Mouse (Mus musculus): ENCODE data around the gene Ccdc153. TPM values are rescaled to one million over a fixed set of nuclear protein-coding genes. Genes with fewer than 3 reads are reported as not detected.
A peak's percentile ranks its signal among the peaks of the same experiment; 100 is the strongest.

Ccdc153 gene
- total RNA-seq, 1 experiment from 2014 or later = 3.7 TPM

GRCm38 (mm10) chr9:44240911-44241310 lies 435 bp downstream of the Ccdc153 start:
- DNase-seq = peak; percentile 48

DNA sequence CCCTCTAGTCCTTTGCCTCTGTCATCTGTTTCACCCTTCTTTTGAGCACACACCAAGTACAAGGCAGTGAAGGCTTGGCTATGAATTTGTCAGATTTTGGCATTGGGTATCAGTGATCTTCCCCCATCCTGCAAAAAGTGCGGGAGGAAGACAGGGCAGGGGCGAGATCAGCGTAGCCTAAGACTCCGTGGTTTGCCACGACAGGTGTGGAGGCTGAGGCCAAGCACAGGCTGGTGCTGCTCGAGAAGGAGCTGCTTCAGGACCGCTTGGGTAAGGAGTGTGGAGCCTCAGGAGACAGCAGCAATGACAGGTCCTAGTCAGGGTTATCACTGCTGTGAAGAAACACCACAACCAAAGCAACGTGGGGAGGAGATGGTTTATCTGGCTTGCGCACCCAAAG lies 942 bp downstream of the Ccdc153 start:
- no peak for DNase-seq

DNA sequence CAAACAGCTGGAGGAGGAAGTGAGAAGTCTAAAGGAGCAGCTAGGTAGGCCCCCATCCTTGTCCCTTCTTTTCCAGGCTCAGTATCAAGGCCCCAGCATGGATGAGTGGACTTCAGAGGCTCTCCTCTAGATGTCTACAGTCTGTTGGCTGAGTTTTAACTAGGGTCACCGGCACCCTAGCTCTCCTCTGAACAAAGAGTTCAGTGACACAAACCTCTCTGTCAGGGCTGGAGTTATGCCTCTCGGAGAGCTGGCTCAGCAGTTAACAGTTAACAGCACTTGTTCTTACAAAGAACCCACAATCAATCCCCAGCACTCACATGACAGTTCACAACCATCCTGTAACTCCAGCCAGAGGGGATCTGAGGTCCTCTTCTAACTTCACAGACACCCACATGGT lies 3.1 kb downstream of the Ccdc153 start:
- DNase-seq = no peak

GRCm38 (mm10) chr9:44247907-44248306 lies 7.4 kb downstream of the Ccdc153 start:
- no peak for DNase-seq

GRCm38 (mm10) chr9:44249181-44250146 lies 9.0 kb downstream of the Ccdc153 start:
- DNase-seq = peak; percentile 78

GRCm38 (mm10) chr9:44250445-44250844 lies 10.0 kb downstream of the Ccdc153 start:
- DNase-seq = no peak

DNA sequence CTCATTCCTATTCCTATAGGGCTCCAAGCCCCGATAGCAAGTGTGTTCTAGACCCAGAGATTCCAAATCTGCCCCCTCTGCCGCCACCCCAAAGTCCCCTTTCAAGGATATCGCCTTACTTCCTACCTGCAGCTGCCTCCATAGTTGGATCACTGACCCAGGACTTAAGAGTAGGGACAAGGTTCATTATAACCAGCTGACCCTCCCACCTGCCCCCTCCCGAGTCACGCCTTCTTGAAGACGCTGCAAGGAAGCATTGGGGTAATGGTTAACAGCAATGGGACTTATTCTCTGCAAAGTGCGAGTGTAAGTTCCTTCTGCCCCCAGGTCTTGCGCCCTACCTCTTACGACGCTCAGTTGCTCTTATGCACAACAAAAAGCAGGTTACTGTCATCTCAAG lies 10.8 kb downstream of the Ccdc153 start, which contains the start of gene Pdzd3:
Pdzd3 (minus strand) TSS at position 158 of the 400 bp plus-strand sequence.
- no peak for DNase-seq

DNA sequence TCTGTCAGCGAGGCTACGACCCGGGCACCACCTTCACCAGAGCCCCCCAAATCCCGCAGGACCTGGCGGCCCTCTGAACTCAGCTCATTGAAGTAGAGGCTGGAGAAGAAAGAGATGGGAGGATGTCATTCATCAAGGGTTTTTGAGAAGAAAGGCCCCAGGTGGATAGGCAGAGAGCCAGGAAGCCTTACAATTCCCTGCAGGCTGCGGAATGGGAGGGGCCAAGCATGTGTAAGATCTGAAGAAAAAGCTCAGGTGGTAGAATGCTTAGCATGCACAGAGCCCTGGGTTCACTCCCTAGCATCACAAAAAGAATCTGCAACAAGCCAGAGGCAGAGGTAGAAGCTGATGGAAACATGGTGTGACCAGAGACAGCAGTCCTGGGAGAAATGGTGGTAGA lies 13.0 kb downstream of the Ccdc153 start:
- no peak for DNase-seq

- no peak for DNase-seq
These were observed 14.1 kb downstream of the Ccdc153 start for GRCm38 (mm10) chr9:44254508-44255135.

- DNase-seq = no peak
These were observed 14.7 kb downstream of the Ccdc153 start for GRCm38 (mm10) chr9:44255136-44255521.

DNA sequence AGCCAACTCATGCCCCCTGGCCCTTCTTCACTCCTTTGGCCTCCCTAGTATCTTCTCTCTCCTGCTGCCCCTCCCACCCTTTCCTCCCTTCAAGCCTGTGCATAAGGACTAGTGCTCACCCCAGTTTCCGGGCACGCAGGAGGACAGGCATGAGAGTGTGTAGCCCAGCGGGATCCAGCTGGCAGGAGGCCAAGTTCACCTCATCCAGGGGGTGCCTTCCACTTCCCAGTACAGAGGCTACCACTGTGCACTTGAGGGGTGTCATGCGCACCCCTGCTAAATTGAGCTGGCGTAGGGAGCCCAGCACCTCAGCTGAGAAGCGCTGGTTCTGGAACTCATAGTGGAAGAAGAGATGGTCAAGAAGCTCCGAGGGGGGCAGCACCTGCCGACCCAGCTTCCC lies 15.7 kb downstream of the Ccdc153 start:
- no peak for DNase-seq

- no peak for DNase-seq
These were observed 18.5 kb downstream of the Ccdc153 start for GRCm38 (mm10) chr9:44259014-44259413.

- DNase-seq = no peak
These were observed 20.9 kb downstream of the Ccdc153 start for GRCm38 (mm10) chr9:44261388-44261787.

DNA sequence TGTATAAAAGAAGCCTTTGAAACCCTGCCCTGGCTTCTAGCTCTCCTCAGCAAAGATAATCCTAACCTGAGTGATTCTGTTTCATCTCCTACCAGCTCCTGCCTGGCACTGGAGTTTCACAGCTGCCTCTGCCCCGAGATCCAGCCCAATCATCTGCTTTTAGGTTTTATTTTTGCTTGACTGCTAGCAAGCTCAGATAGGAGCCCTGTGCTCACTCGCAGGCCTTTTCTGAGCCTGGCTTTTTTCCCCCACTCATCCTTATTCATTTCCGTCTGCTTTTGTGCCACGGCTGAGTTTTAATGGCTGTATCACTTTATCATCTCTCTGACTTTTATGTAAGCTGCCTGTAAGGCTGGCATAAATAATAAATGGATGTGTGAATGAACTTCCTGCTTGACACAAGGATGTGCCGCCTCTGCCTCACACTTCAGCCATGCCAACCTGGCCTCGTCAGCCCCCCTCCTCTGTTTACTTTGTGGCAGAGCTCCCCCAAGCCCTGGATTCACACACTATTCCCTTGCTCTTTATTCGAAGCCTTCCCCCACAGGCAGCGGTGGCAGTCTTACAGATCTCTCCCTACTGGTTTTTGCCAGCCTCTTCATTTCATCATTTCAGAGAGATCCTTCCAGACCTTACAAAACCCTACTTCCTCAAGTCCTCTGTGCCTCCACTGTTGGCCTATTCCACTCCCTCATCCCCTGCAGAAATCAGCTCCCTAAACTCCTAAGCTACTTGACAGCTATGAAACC lies 26.2 kb downstream of the Ccdc153 start:
- DNase-seq = no peak

DNA sequence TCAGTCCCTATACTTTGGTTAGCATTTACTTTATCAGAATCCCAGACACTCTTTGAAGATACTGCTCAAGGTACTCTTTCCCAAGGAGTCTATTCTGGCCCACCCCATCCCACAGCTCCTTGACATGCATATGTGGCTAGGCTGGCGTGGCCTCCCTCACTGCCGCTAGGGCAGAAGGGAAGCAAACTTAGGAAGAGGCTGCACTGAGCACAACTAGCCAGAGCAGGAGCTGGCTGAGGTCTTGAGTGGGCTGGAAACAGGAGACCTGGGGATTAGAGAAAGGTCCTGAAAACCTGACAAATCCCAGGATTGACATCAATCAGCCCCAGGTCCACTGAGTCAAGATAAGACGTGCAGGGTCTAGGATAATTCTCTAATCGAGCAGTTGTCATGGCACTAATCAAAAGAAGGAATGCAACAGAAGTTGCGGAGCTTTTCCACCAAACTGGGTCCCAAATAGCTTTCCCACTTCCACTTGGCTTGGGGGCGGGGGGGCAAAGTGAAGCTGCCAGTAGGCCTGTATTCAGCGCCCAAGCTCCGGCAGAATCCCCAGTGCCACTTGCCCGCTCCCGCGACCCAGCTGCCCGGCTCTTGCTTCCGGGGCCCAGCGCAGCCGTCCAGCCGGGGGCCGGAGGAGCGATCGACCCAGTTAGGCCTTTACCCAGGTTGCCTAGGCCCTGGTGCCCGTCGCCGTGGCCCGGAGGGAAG lies 27.0 kb downstream of the Ccdc153 start:
- DNase-seq = peak; percentile 40

DNA sequence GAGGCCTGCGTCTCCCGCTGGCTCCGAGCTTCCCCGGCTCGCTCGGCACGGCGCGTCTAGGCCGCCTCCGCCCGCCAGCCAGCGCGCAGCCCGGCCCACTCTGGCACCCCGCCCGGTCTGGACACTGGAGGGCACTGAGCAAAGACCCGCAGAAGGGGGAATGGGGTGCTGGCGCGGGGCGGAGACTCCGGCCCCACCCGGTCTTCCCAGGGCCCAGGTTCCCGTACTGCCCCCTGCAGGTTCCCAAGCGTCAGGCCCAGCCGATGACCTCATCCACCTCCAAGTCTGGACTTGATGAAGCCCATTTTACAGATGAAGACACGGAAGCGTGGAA lies 27.5 kb downstream of the Ccdc153 start:
- peak; percentile 96 for DNase-seq

GRCm38 (mm10) chr9:44268432-44268831 lies 28.0 kb downstream of the Ccdc153 start, which contains the start of gene Nlrx1:
Gene Nlrx1 (minus strand): TSS chr9:44268599.
- DNase-seq = no peak

DNA sequence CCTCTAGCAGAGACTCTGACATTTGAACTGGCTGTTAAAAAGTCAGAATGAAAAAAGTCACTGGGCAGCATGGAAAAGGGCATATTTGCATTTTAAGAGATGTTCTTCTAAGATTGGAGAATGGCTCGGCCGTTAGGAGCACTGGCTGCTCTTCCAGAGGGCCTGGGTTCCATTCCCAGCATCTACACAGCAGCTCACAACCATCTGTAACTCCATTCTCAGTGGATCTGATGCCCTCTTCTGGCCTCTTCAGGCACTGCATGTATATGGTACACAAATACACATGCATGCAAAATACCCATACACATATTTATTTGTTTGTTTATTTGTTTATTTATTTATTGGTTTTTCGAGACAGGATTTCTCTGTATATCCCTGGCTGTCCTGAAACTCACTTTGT lies 28.6 kb downstream of the Ccdc153 start:
- DNase-seq = no peak

GRCm38 (mm10) chr9:44269973-44270372 lies 29.5 kb downstream of the Ccdc153 start:
- DNase-seq = peak; percentile 31

- DNase-seq = peak; percentile 53
These were observed 42.7 kb downstream of the Ccdc153 start for GRCm38 (mm10) chr9:44283183-44283582.

DNA sequence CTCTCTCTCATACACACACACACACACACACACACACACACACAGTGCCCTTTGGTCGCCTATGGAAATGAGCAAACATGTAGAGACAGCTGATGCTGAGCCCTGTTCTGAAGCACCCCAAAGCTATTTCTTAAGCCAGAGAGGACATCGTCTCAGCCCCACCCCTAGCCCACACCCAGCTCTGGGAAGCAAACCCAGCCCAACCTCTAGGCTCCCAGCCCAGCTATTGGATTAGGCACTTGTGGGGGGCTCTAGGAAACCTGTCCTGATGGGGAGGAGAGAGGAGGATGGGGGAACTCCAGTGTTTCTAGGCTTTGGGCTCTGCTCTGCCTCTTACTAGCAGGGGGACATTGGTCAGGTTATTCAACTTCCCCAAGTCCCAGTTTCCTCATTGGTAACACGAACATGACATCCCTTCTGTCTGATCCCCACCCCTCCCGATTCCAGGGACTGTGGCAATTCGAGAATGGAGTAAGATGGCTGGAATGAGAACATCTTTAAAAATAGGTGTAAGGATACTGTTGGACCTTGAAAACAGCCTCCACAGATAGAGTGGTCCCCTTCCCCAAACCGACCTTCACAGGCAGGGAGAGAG lies 45.9 kb downstream of the Ccdc153 start:
- no peak for DNase-seq

DNA sequence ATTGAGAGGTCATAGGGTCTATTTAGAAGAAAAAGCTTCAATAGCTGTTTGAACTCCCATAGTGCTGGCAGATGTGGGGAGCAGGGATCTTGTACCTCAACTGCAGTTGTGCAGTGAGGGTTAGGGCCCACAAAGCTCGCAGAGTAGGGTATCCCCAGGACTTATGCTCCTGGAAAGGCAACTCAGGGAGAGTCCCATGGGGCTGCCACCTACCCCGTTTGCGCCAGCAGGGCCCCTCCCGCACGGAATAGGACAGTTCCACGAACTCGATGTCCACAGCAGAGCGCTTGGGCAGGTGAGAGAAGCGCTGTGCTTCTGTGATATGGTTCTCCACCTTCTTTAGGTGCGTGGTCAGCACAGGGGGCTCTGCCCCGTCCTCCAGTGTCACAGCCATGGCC lies 46.5 kb downstream of the Ccdc153 start:
- DNase-seq = no peak
